Mouse (Mus musculus) right cerebral cortex, postnatal 4 days (tissue): Measurements from ENCODE around the gene 4930518I15Rik.
"Not testable (repeated sequence)": the region's sequence is repeated elsewhere in the genome, so short reads cannot be mapped to it uniquely, and the experiment has no call there.

Experiments used
- DNase-seq: peaks from one replicate; pipeline ENCODE4 v3.0.0-alpha.2; 2022

The 4930518I15Rik gene

DNA sequence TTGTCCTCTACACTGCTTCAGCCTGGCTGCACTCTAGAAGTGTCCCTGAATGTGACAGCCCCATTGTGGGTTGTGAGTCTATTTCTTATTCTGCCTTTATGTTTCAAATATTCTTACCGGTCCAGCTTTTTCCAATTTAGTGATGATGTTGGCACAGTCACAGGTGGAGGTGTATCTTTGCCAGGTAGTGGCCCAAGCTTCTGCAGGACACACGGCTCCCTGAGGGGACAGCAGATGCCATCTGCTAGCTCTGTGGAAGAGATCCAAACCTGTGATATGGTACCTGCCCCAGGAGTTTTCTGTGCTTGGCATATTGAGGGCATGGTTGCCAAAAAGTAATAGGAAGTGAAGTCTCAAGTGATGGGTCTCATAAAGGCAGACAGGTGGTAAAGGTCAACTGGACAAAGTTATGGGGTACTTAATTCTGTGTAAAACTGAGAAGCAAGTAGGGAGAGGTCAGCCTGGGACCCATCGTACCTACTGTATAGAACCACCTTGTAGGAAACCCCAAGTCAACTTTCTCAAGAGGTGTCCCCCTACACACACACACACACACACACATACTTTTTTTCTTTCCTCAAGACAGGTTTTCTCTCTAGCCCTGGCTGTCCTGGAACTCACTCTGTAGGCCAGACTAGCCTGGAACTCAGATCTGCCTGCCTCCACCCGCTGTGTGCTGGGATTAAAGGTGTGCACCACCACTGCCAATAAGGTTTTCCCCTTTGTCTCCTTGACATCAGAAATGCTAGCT is 17.2 kb upstream of the 4930518I15Rik start:
- no peak for DNase-seq

DNA sequence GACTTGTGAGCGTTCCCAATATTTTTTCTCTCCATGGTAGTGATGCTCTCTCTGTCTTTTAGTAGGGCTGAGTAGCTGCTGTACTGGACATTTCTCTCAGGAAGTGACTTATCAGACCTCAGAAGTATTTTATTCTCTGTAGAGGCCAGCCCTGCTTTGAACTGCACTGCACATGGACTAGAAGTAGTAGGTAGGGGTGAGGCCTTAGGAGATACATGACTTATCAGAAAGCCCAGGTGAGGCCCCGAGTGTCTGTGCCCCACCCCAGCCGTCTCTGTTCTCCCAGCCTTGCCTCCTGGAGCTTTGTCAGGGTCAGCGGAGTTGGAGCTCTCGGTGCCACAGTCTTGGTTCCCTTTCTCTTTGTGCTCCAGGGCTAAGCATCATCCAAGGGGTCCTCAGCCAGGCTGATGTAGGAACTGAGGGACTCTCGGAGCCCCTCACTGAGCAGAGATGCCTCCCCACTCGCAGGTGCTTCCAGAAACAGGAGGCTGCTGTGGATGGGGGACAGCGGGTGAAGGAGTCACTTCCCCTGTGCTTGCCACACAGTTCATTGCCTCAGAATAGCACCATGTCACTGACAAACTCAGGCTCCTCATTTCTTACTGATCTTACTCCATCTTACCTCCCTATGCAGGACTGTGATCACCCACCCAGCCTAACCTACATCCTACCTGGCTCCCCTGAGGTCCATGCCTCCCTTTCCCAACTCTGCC is 16.5 kb upstream of the 4930518I15Rik start:
- no peak for DNase-seq

DNA sequence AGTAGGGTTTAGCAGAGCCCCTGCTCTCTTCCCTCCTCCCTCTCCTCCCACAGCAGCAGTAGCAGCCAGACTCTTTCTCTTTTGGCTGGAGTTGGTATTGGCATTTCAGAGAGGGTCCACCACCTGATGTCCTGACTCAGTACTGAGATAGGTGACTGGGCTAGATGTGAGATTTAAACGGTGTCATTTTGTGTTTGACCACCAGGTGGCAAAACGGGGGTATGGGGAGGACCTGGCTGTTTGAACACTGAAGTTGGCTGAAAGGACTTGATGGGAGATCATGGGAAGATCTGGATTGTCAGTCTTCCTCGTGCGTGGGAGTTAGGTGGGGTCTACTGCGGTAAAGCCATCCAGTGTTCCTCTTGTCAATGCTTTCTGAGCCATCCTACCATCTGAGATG is 15.9 kb upstream of the 4930518I15Rik start:
- peak; percentile 57 for DNase-seq

DNA sequence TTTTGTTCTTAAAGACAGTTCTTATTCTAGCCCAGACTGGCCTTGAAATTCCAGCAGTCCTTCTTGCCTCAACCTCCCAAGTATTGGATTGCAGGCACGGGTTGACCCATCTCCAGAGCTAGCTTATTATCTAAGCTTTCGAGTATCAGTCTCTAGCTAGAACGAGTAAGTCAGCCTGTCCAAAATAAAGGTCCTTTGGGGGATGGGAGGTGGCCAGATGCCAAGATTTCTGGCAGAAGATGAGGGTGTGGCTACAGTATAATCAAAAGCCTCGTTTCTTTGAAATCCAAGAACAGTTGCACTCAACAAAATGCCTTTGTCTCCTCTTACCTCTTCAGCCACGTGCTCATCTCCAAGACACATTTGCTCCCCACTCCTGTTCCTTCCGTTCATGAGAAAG is 12.8 kb upstream of the 4930518I15Rik start:
- DNase-seq: no peak

DNA sequence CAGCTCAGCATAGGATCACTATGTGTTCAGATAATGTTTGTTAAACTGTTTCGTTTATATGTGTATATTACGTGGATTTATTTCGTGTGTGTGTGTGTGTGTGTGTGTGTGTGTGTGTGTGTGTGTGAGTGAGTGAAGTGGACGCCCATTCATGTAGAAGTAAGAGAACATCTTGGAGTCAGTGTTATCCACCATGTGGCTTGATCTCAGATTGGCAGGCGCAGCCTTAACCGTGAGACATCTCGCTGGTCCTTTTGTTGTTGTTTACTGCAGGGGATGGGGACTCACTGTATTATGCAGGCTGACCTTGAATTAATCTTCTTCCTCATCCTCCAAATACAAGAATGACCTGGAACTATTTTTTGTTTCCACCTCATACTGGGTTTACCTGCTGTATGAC is 11.8 kb upstream of the 4930518I15Rik start:
- DNase-seq: no peak

DNA sequence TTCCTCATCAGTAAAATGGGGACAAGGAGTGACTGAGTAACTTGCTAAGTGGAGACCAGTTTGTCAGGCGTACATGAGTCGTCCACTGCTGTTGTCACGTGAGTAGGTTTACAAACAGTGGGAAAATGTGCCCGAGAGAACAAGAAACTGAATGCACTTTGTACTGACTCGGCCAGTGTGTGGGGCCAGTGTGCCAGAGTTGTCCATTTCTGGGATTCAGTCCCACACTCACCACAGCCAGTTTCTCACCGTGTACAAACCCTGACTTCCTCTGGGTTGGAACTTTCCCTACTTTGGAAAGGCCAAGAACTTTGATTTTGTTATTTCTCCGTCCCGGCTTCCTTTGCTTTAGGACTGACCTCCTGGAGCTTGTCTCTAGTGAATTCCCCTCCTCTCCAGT is 11.2 kb upstream of the 4930518I15Rik start:
- DNase-seq: no peak

DNA sequence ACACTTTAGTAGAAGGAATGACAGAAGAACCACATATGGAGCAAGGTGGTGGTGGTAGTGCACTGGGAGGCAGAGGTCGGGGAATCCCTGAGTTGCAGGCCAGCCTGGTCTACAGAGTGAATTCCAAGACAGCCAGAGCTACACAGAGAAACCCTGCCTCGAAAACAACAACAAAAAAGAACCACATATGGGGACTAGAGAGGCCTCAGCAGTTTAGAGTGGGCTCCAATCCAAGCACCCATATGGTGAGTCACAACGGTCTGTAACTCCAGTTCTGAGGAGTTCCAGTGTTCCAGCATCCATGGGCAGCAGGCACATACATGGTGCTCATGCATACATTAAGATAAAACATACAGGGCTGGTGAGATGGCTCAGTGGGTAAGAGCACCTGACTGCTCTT is 6.7 kb upstream of the 4930518I15Rik start:
- no peak for DNase-seq

DNA sequence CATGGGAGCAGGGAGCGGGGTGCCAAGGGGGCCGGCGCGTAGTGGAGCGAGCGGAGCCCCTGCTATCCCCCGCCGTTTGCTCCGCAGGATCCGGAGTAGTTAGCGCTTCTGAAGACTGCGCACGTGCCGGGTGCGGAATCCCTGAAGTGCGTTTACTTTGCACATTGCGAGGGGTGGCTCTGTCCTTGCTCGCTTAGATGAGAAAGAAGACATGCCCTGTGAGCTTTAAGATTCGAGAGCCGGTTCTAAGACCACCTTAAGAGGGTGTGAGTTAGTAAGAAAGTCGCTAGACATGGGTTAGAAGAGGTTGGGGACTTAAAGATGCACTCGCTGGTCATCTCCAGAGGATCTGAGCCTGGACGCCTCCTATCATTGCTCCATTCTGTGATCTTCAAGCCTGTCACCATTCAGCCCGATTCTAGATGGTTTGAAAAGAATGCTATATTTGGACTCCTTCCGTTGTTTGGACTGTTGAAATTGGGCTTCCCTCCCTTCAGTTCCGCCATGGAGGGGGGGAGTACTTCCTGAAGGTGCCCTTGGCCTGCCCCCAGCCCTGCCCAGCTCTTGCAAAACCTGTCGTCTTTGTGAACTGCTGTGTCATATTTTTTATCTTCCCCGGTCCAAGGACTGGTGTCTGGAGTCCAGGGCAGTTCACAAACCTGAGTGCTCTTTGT is 5.9 kb upstream of the 4930518I15Rik start:
- no peak for DNase-seq

DNA sequence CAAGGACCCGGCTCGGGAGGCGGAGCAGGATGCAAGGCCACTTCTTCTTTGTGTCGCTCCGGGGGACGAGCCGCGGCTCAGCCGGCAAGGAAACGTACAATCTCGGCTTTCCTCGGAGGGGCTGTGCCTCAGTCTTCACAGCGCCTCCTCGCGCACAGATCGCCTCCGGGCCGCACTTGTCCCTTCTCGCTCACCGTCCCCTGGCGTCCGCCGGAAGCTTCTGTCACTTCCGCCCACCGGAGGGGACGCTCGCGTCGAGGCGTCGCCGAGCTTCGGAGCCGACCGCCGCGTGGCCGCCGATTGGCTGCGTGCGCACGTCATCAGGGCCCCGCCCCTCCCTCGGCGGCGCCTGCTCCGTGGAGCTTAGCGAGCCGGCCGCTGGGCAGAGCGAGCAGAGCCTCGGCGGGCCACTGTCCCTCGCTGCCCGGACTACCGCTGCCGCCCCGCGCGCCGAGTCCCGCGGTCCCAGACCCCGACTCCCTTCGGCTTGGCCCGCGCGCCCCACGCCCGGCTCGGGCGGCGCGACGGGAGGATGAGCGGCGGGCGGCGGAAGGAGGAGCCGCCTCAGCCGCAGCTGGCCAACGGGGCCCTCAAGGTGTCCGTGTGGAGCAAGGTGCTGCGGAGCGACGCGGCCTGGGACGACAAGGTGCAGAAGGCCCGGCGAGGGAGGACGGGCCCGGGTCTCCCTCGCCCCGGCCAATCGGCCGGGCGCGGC is 5.2 kb upstream of the 4930518I15Rik start, which contains the start of gene Rab5if:
Gene Rab5if (plus strand): TSS at position 357 of the 715 bp plus-strand sequence.
- peak; percentile 96 for DNase-seq

DNA sequence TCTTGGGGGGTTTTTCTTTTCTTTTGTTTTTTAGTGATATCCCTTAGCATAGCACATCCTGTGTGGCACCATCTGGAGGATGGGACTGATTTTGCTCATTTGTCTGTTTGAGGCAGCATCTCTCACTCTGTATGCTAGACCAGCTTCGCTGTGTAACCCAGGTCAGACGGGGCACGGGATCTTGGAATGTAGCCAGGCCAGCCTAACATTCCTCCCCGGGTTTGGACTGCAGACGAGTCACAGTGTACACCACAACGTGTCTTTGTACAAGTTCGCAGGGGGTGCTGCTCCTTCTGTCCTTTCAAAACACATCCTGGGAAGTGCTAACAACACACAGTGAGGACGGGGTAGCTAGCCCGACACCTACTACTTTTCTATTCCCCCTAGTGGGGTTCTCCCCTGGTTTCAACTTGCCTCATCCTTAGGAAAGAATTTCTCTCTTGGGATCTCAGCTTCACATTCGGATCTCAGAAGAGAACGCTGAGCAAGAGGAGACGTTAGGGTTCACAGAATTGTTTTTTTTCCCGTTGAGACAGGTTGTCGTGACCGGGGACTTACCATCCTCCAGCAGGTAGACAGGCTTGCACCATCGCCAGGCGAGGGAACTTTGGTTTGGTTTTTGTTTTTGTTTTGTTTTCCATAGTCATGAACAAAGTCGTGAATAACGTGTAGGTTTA is 4.4 kb upstream of the 4930518I15Rik start:
- DNase-seq: peak; percentile 36

DNA sequence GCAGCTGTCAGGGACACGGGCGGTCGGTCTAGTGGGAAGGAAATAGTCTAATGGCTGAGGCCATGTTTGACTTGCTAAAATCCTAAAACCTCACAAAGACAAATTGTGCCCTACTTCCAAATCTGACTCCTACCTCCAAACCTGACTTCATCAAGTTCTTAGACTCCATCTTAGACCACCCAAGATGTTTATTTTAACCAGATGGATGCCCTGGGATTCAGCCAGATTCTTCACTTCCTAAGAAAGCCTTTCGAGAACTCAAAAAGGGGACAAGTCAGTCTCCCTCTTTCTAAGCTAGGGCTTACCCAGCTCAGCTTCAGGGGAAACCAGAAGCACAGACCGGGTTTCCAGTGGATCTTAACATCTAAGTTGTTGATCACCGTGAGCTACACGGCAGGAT is 925 bp upstream of the 4930518I15Rik start:
- DNase-seq: no peak

DNA sequence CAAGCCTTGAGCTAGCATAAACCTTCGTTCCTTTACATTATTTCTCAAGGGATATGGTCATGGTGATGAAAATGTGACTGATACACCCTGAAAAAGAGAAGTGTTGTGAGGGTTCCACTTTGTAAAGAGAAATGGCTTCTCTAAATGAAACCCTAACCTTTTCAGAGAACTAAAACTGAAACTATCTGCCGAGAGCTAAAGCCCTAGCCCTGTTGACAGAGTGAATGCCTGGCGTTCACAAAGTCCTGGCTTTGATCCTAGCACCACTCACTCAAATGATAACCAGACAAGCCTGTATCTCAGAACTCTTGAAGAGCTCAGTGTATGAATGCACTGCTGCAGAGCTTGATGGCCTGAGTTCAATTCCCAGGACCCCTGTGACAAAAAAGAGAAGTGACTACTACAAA is 358 bp downstream of the 4930518I15Rik start:
- DNase-seq: no peak

DNA sequence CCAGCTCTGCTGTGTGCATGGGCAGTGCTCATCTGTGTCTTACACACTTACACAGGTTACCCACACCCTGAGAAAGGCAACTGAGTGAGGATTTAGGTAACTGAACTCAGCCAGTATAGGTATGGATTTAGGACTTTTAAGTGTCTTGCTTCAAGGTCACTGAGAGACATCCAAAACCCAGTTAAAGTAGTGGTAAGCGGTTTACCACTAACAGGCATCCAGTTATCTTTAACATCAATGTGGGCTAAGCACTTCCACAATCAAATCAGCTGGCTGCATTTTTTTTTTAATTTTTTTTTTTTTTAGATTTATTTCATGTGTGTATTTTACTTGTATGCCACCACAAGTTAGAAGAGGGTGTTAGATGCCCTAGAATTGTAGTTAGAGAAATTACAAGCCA is 1.4 kb downstream of the 4930518I15Rik start:
- DNase-seq: no peak

DNA sequence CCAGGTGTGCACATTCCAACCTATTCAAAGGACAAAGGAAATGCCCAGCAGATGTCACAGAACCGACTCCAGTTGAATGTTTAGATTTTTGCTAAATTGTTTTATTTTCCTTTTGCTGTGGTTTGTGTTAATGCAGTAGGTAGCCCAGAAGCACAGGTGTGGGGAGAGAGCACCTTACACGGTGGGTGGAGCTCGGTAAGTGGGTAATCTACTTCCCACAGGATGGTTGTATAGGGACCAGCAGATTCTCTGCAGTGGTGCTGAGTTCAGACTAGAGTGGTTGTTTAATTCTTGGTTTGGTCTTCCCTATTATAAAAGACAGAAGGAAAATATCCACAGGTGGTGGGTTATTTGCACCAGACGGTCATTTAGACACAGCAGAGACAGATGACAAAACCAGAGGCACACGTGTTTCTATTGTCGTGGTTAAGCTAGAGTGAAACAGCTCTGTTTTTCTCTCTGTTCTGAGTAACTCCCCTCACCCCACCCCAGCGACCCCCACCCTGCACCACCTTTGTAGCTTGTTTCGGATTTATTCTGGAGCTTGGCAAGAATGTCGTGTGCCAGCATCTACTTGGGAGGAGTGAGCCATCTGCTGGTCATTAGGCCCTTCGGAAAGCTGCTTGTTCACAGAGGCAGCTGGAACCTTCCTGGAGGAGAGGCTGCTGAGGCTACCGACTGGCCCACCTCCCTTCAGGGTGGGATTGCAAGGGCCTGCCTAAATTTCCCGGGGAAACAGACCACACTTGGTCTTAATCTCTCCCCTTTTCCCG is 3.6 kb downstream of the 4930518I15Rik start:
- peak; percentile 41 for DNase-seq

DNA sequence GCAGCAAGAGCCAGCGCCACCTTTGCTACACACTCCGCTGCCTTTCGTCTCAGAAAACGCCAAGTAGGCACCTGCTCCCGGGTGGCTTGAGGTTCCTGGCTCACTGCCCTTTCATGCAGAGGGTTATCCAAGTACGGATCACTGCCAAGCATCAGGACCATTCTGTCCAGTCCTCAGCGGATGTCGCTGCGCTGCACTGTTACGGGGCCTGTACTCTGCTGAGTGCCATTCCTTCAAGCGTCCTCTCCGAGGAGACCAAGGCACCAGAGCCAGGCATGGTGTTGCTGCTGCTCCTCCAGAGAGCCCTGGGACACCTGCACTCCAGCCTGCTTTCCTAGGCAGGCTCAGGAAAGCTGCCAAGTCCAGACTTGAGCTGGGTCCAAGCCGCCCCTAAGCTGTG is 4.2 kb downstream of the 4930518I15Rik start:
- DNase-seq: not testable (repeated sequence)

DNA sequence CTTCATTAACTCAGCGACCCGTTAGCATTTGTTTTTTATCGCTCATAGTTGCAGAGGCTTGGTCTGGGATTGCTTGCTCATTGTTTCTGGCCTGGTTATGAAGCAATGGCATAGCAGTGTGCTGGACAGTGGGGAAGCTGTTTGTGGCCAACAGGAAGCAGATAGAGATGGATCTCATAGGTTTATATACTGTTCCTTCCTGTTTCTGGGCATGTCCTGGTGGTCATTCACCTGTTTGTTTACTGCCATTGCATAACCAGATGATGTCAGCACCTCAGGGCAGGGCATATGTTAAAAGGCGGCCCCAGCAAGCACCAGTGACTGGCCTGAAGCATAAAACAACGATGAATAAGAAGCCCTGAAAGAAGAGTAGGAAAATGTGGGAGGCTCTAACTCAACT is 7.2 kb downstream of the 4930518I15Rik start:
- no peak for DNase-seq

DNA sequence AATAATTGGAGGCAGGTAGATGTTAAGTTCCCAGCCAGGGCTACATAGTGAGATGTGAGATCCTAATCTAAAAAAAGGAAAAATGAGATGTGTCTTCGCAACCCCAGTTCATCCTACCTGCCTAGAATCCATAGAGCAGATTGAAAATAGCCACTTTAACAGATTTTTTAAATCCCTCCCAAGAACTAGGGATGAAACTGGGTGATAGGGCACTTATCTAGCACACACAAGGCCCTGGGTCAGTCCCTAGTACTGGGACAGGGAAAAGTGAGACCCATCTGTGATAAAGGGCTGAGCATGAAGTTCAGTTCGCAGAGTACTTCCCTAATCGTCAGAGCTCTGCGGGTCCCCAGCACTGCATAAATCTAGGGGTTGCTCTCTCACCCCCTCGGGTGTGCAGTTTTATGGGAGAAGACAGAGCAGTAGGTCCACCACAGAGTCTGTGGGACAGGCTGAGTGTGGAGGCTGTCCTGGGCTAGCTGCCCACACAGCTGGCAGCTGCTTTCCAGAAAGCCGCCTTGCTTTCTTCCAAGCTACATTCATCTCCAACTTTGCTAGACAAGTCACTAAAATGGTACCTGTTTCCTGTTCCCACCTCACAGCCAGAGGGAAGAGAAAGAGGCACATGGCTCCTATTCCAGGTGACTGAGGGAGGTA is 9.1 kb downstream of the 4930518I15Rik start:
- DNase-seq: no peak

DNA sequence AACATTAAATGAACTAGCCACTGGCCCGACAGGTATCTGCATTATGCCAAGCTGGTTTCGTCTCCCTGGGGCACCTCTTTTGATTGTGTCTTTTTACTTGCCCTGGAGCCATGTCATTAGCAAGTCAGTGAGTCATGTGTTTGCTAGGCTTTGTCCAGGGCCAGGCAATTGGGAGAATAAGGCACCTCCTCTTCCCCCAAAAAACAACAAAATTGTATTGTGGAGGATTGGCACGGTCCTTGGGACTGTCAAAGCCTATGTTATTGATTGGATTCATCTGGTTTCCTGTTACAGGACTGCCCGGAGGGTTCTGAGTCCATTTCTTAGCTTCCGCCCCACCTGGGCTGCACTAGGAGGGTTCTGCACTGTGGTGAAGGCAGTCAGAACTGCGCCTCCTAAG is 10.1 kb downstream of the 4930518I15Rik start:
- DNase-seq: no peak

DNA sequence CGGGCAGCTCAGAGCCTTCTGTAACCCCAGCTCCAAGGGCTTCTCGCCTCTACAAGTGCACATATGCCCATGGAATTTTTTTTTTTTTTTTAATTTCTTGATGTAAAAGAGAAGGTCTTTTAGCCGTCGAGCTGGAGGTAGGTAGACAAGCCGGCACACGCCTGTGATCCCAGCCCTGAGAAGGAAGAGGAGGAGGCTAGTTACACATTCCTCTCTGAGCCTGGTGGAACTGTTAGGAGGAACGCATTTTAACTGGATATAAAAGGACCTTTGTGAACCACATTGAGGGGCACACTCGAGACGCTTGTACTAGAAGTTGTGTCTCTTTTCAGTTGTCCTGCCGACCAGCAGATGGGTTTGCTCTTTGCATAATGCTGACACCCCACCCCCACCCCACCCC is 13.0 kb downstream of the 4930518I15Rik start:
- DNase-seq: no peak

DNA sequence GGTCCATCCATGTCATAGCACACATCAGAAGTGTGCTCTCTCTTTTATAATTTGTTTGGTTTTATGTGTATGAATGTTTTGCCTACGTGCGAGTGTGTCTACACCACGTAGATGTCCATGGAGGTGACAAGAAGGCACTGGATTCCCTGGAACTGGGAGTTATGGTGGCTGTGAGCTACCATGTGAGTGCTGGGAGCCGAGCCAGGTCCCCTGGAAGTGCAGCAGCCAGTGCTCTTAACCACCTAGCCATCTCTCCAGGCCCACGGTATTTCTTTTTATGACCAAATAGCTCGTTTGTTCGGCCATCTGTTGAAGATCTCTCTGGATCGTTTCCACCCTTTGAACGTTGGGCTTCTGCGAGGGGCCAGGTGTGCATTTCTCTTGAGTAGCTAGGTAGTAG is 14.4 kb downstream of the 4930518I15Rik start:
- DNase-seq: no peak

DNA sequence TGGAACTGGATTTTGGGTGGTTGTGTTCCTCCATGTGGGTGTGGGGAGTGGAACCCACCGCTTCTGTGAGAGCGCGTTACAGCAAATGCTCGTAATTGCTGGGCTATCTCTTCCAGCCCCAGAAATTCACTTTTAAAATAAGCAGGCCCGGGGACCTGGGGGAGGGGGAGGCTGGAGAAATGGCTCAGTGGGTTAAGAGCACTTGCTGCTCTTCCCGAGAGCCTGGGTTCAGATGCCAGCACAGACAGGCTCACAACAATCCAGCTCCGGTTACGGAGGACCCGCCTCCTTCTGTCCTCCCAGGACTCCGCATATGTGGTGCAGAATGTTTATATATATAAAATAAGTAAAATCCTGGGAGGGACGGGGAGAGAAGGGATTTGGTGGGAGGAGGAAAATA is 15.0 kb downstream of the 4930518I15Rik start:
- DNase-seq: no peak
